Mouse (Mus musculus): ENCODE data around the gene Bid. TPM values are rescaled to one million over a fixed set of nuclear protein-coding genes. Genes with fewer than 3 reads are reported as not detected.
"Not testable (repeated sequence)": the region's sequence is repeated elsewhere in the genome, so short reads cannot be mapped to it uniquely, and the experiment has no call there.

Bid gene
- polyA plus RNA-seq, 1 experiment from 2014 or later: 16.3 TPM

DNA sequence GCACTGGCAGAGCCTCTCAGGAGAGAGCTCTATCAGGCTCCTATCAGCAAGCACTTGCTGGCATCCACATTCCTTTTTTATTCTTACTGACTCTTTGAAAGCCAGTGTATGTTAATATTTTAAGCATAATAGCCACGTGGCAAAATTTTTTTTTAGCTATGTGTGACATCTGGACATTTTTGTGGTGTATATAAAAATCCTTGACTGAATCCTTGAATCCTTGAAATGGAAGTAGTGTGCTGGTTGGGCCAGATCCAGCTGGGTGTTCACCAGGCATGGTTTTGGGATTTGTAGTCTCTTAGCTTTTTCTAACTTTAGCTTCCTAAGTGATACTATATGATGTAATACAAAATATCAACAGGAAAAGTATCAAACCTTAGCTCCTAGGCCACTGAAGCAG, 47.8 kb downstream of the Bid start:
- Histone ChIP-seq H3K4me1 (ENCODE audit: control insufficient read depth, insufficient read depth, low read length) (no peaks in the 10 kb centered on the region), H3K9me3 (ENCODE audit: control insufficient read depth, low read length) (no peaks in the 10 kb centered on the region), H3K27me3 (ENCODE audit: control insufficient read depth, insufficient read depth, low read length) (no peaks in the 10 kb centered on the region), H3K36me3 (ENCODE audit: control insufficient read depth, insufficient read depth, low read length) (peaks cover 6% of the 10 kb centered on the region; the same call in 1 of the 2 replicates), H3K27ac (ENCODE audit: low read depth, low read length) (no peak overlapping the region), H3K4me2 (no peak overlapping the region), H3K4me3 (ENCODE audit: low read depth, low read length) (no peak overlapping the region), H3K9ac (ENCODE audit: low read length) (no peak overlapping the region)
- ATAC-seq (ENCODE audit: low FRiP score): no peak
- WGBS: 78% methylated on average over 1 of the region's 1 CpGs
- no peak for DNase-seq (ENCODE audit: low spot score, missing footprints)

DNA sequence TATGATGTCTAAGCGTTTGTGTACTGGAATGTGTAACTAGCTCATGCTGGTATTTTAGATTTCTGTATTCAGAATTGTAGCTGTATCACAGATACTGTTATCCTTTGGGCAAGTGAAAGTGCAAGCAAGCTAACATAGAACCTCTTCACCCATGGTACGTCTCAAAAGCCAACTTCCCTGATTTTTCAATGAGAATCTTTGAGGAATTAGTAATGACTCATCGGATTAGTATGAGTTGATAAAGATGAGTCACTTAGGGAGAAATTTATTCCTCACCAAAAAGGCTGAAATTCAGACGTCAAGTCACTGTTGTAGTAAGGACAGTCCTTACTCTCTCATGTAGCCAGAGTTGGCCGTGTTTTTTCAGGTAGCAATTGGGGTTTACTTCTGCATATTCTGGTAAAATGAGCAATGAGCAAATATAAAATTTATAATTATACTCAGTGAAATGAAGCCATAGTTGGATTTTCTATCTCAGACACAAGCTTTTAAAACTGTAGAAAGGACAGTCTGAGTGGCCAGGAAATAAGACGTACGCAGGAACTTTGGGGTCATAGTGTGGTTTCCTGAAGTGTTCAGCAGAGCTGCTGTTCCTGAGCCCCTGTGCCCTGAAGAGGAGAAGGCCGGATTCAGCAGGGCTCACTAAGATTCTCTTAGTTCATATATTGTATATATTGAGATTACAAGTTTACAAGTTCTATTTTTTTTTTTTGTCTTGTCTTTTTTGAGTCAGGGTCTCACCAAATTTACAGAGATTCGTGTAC, 50.4 kb downstream of the Bid start:
- H3K27me3 ChIP-seq (ENCODE audit: control insufficient read depth, insufficient read depth, low read length): no peaks in the 10 kb centered on the region
- H3K4me2 ChIP-seq: no peak overlapping the region
- H3K4me3 ChIP-seq (ENCODE audit: low read depth, low read length): no peak overlapping the region
- H3K9ac ChIP-seq (ENCODE audit: low read length): no peak overlapping the region
- H3K36me3 ChIP-seq (ENCODE audit: control insufficient read depth, insufficient read depth, low read length): peaks cover 4% of the 10 kb centered on the region; the same call in 1 of the 2 replicates
- H3K4me1 ChIP-seq (ENCODE audit: control insufficient read depth, insufficient read depth, low read length): no peaks in the 10 kb centered on the region
- no peaks in the 10 kb centered on the region for H3K9me3 ChIP-seq (ENCODE audit: control insufficient read depth, low read length)
- ATAC-seq (ENCODE audit: low FRiP score) (no peak), DNase-seq (ENCODE audit: low spot score, missing footprints) (no peak)
- WGBS: 91% methylated on average over 9 of the region's 9 CpGs
- no peak overlapping the region for H3K27ac ChIP-seq (ENCODE audit: low read depth, low read length)

DNA sequence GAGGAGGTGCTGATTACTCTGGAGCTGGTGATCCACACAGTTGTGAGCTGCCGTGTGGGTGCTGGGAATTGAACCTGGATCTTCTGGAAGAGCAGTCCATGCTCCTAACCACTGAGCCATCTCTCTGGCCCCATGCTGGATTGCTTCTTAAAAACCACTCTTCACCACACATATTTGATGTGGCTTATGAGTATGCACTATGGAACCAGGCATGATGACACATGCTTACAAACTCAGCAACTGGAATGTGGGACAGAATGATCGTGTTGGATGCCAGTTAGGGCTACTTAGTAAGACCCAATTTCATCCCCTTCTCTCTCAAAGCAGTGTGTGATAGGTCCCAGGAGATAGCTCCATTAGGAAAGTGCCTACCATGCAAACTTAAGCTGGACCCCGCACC, 56.6 kb downstream of the Bid start:
- 90% methylated on average over 3 of the region's 3 CpGs for WGBS
- Histone ChIP-seq H3K4me2 (no peak overlapping the region), H3K4me1 (ENCODE audit: control insufficient read depth, insufficient read depth, low read length) (no peaks in the 10 kb centered on the region), H3K9ac (ENCODE audit: low read length) (no peak overlapping the region), H3K4me3 (ENCODE audit: low read depth, low read length) (no peak overlapping the region), H3K9me3 (ENCODE audit: control insufficient read depth, low read length) (no peaks in the 10 kb centered on the region), H3K27me3 (ENCODE audit: control insufficient read depth, insufficient read depth, low read length) (no peaks in the 10 kb centered on the region), H3K36me3 (ENCODE audit: control insufficient read depth, insufficient read depth, low read length) (peaks cover 4% of the 10 kb centered on the region; the same call in 1 of the 2 replicates), H3K27ac (ENCODE audit: low read depth, low read length) (no peak overlapping the region)
- ATAC-seq (ENCODE audit: low FRiP score) (no peak), DNase-seq (ENCODE audit: low spot score, missing footprints) (no peak)

DNA sequence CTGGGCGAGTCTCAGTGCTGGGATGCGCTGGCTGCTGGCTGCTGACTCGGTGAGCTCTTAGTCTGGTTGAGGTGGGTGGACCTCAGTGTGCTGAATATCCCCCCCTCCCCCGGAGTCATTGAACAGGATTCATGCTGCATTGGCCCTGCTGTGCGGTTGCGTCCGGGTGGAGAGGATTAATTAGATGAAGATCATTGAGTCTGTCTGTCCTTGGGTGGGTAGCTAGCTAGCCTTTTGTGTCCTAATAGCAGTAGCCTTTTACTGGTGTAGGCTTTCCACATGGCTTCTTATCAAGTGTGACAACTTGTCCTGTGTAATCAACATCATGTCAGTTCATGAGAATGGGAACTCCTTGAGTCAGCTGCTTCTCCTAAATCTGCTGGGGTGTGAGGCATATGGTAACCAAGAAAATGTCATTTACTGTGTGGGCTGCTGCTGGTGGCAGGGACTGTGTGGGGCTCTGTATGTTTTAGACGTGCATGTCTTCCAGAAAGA, 58.4 kb downstream of the Bid start:
- H3K9me3 ChIP-seq (ENCODE audit: control insufficient read depth, low read length): no peaks in the 10 kb centered on the region
- no peaks in the 10 kb centered on the region for H3K27me3 ChIP-seq (ENCODE audit: control insufficient read depth, insufficient read depth, low read length)
- H3K4me2 ChIP-seq: no peak overlapping the region
- peak; percentile 84 for ATAC-seq (ENCODE audit: low FRiP score)
- H3K27ac ChIP-seq (ENCODE audit: low read depth, low read length): no peak overlapping the region
- 35% methylated on average over 8 of the region's 8 CpGs for WGBS
- no peaks in the 10 kb centered on the region for H3K4me1 ChIP-seq (ENCODE audit: control insufficient read depth, insufficient read depth, low read length)
- no peak overlapping the region for H3K4me3 ChIP-seq (ENCODE audit: low read depth, low read length)
- peaks cover 9% of the 10 kb centered on the region for H3K36me3 ChIP-seq (ENCODE audit: control insufficient read depth, insufficient read depth, low read length)
- no peak for DNase-seq (ENCODE audit: low spot score, missing footprints)
- H3K9ac ChIP-seq (ENCODE audit: low read length): no peak overlapping the region

DNA sequence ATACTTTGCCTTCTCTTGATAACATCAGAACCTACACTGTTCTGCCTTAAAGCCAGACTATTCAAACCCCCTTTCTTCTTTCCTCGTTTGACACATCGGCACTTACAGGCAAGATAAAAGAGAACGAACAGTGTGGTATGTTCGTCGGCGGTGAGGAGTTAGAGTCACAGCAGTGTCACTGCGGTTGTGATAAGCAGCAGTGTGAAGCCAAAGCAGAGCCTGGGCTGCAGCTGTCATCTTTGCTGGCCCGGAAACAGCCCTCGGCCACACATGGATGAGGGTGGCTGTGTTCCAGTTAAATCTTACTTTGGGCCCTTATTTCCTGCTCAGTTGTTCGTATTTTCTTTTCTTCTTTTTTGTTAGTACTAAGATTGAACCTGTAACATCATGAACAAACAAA, 62.2 kb downstream of the Bid start:
- WGBS: 93% methylated on average over 10 of the region's 10 CpGs
- DNase-seq (ENCODE audit: low spot score, missing footprints) (no peak), ATAC-seq (ENCODE audit: low FRiP score) (no peak)
- H3K9ac ChIP-seq (ENCODE audit: low read length): no peak overlapping the region
- peaks cover 16% of the 10 kb centered on the region for H3K36me3 ChIP-seq (ENCODE audit: control insufficient read depth, insufficient read depth, low read length)
- no peaks in the 10 kb centered on the region for H3K9me3 ChIP-seq (ENCODE audit: control insufficient read depth, low read length)
- H3K27ac ChIP-seq (ENCODE audit: low read depth, low read length): no peak overlapping the region
- H3K4me3 ChIP-seq (ENCODE audit: low read depth, low read length): no peak overlapping the region
- no peaks in the 10 kb centered on the region for H3K4me1 ChIP-seq (ENCODE audit: control insufficient read depth, insufficient read depth, low read length)
- no peak overlapping the region for H3K4me2 ChIP-seq
- no peaks in the 10 kb centered on the region for H3K27me3 ChIP-seq (ENCODE audit: control insufficient read depth, insufficient read depth, low read length)

DNA sequence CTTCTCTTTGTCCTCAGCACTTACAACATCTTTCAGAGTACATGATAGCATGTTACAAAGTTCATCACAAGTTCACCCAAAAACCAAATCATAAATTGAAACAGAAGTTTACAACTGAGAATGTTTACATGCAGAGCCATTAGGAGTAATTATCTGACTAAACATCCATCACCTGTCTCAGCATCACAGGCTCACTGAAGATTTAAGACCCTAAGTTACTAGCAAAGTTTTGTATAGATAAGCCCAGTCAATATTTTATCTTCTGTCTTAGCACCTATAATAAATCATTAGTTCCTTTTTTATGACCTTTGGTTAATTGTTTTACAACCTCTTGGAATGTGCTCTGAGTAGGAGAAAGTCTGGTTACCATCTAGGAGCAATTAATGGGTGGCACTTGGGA, 65.9 kb downstream of the Bid start:
- not testable (repeated sequence) for H3K27ac ChIP-seq (ENCODE audit: low read depth, low read length); ATAC-seq (ENCODE audit: low FRiP score); H3K27me3 ChIP-seq (ENCODE audit: control insufficient read depth, insufficient read depth, low read length); H3K9ac ChIP-seq (ENCODE audit: low read length); H3K4me3 ChIP-seq (ENCODE audit: low read depth, low read length); H3K4me2 ChIP-seq; H3K9me3 ChIP-seq (ENCODE audit: control insufficient read depth, low read length); DNase-seq (ENCODE audit: low spot score, missing footprints); H3K4me1 ChIP-seq (ENCODE audit: control insufficient read depth, insufficient read depth, low read length)
- H3K36me3 ChIP-seq (ENCODE audit: control insufficient read depth, insufficient read depth, low read length): peaks cover 16% of the 10 kb centered on the region

Other genes starting within 250 kb of the Bid start
- 0.90 and 1.4 TPM in 2 replicates for gene Slc25a18, start 143.3 kb downstream of the Bid start, polyA plus RNA-seq (2014; fragmentation: Nextera tagmentation; extraction: Ambion mirVana)
- gene Atp6v1e1, start 94.1 kb downstream of the Bid start, polyA plus RNA-seq (2014; fragmentation: Nextera tagmentation; extraction: Ambion mirVana): 162 and 163 TPM in 2 replicates
- gene Bcl2l13, start 80.6 kb downstream of the Bid start, polyA plus RNA-seq (2014; fragmentation: Nextera tagmentation; extraction: Ambion mirVana): 40.9 and 45.6 TPM in 2 replicates
- gene Mical3, start 214.1 kb upstream of the Bid start, polyA plus RNA-seq (2014; fragmentation: Nextera tagmentation; extraction: Ambion mirVana): 11.8 and 12.8 TPM in 2 replicates

Measured in midbrain, embryonic 11.5 days (tissue).